Mouse (Mus musculus) layer of hippocampus, postnatal 25 days (tissue): ENCODE data around the gene Gjb3. TPM values are rescaled to one million over a fixed set of nuclear protein-coding genes. Genes with fewer than 3 reads are reported as not detected.

Source experiments
- DNase-seq, 2 experiments: peaks; one replicate each; pipeline ENCODE4 v3.0.0; 2022; ENCODE audit warnings: mixed read lengths in 2 of 2, low spot score in 1 of 2; ENCODE audit errors: extremely low spot score in 1 of 2
- total RNA-seq, 2 experiments: library from RNA; stranded (reverse); gene quantifications; 2 replicates each; pipeline ENCODE4 v1.2.3; 2021

Gjb3 gene
- total RNA-seq, 2 experiments from 2014 or later: 0.37 to 0.59 TPM

GRCm38 (mm10) chr4:127292631-127293030 is 38.0 kb downstream of the Gjb3 start:
- no peak for DNase-seq

- no peak for DNase-seq
Measured at GRCm38 (mm10) chr4:127289039-127289548, 41.5 kb downstream of the Gjb3 start.

- DNase-seq: no peak
Measured at GRCm38 (mm10) chr4:127286907-127287306, 43.7 kb downstream of the Gjb3 start.

- DNase-seq: no peak
Measured at GRCm38 (mm10) chr4:127279241-127279640, 51.4 kb downstream of the Gjb3 start.

GRCm38 (mm10) chr4:127278451-127279001 is 52.1 kb downstream of the Gjb3 start:
- no peak for DNase-seq

Other genes with a start within 250 kb of the Gjb3 start
- gene Tmem35b, start 207.2 kb downstream of the Gjb3 start, total RNA-seq: 1 to 10 TPM; 3.3 to 4.9 TPM
- gene Dlgap3, start 161.6 kb downstream of the Gjb3 start, total RNA-seq: 100 to 1,000 TPM; 286 to 291 TPM
- gene Smim12, start 87.1 kb downstream of the Gjb3 start, total RNA-seq: 10 to 100 TPM; 46.7 to 51.6 TPM
- 1 to 10 TPM; 3.1 to 3.9 TPM for gene Gja4, start 16.8 kb downstream of the Gjb3 start, total RNA-seq
- not detected for gene Gjb4, start 23.2 kb upstream of the Gjb3 start, total RNA-seq
- gene Gjb5, start 27.3 kb upstream of the Gjb3 start, total RNA-seq: not detected